Mouse (Mus musculus) hindbrain, postnatal 0 days (tissue): ENCODE results near the gene Gcnt4. TPM values are rescaled to one million over a fixed set of nuclear protein-coding genes. Genes with fewer than 3 reads are reported as not detected.

ENCODE experiments used
- ATAC-seq: fragments of 200-750 bp; cut with Nextera tagmentation; 2 replicates; pipeline ENCODE4 v1.8.0; 2017; ENCODE audit warnings: mild to moderate bottlenecking, moderate TSS enrichment, moderate library complexity
- DNase-seq: peaks from one replicate; pipeline ENCODE4 v3.0.0-alpha.2; 2015; ENCODE audit warnings: low spot score
- H3K27ac ChIP-seq: fragments of 300-500 bp; sonication (generic); 2 replicates; pipeline ENCODE4 v1.5.1; 2014; ENCODE audit warnings: mild to moderate bottlenecking
- H3K27me3 ChIP-seq: fragments of 300-500 bp; sonication (generic); 2 replicates; pipeline ENCODE4 v1.6.1; 2014; ENCODE audit warnings: low read length, mixed read lengths; ENCODE audit not compliant: insufficient read depth
- H3K36me3 ChIP-seq: fragments of 300-500 bp; sonication (generic); 2 replicates; pipeline ENCODE4 v1.6.1; 2014; ENCODE audit warnings: low read length, mixed read lengths; ENCODE audit not compliant: insufficient read depth
- H3K4me1 ChIP-seq: fragments of 300-500 bp; sonication (generic); 2 replicates; pipeline ENCODE4 v1.6.1; 2014; ENCODE audit warnings: antibody characterized with exemption, low read length, mixed read lengths; ENCODE audit not compliant: insufficient read depth
- H3K4me2 ChIP-seq: fragments of 300-500 bp; sonication (generic); 2 replicates; pipeline ENCODE4 v1.6.1; 2014; ENCODE audit warnings: low read depth, mild to moderate bottlenecking, low read length, moderate library complexity, mixed read lengths
- H3K4me3 ChIP-seq: fragments of 300-500 bp; sonication (generic); 2 replicates; pipeline ENCODE4 v1.5.1; 2014; ENCODE audit warnings: low read length
- H3K9ac ChIP-seq: fragments of 300-500 bp; sonication (generic); replicated peaks from 2 replicates; pipeline ENCODE4 v1.6.1; 2014; ENCODE audit warnings: mild to moderate bottlenecking, low read length, moderate library complexity, mixed read lengths
- H3K9me3 ChIP-seq: fragments of 300-500 bp; sonication (generic); 2 replicates; pipeline ENCODE4 v1.6.1; 2016; ENCODE audit warnings: low read length, mixed read lengths
- CTCF ChIP-seq: IDR thresholded peaks from 2 replicates; pipeline ENCODE4 v1.5.1; 2016; ENCODE audit warnings: antibody characterized with exemption, control low read depth, low read depth
- WGBS: fragments of 180-500 bp; shearing (Covaris S2); extraction: QIAGEN DNeasy Blood & Tissue Kit; methylation state at CpG from one replicate; pipeline ENCODE4 v1.1.7; 2014; 5-methylcytosine and 5-hydroxymethylcytosine counted together
- polyA plus RNA-seq: library from polyadenylated mRNA; unstranded; fragments of >200 nt; fragmentation: Nextera tagmentation; extraction: Ambion mirVana; gene quantifications from 2 replicates; pipeline ENCODE4 v1.2.1, GENCODE M21; 2015
- total RNA-seq: library from RNA; depleted of rRNA; stranded (reverse); fragments of >200 nt; gene quantifications from 2 replicates; pipeline ENCODE4 v1.2.3, GENCODE M21; 2014

Gcnt4 gene
- total and polyA plus RNA-seq, 2 experiments from 2014 or later = 0.15 to 0.94 TPM

DNA sequence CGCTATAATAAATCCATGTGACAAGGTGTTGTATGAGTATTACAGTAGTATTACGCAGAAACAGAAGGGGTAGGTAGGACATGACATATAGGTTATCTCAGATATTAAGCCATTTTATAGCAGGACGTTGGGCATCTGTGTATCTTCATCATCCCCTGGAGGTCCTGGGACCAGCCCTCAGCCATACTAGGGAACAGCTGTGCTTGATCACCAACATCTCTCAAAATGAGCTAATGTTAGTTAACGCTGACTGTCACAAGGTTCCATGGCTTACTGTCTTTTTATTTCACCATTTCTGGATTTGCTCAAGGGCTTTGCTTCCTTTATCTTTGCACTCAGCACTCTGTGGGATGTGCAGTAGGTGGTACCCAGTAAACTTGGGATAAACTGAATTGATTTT, 21.3 kb downstream of the Gcnt4 start:
- H3K4me2 ChIP-seq = no peak overlapping the region
- 93% methylated on average over 4 of the region's 4 CpGs for WGBS
- no peak for ATAC-seq

DNA sequence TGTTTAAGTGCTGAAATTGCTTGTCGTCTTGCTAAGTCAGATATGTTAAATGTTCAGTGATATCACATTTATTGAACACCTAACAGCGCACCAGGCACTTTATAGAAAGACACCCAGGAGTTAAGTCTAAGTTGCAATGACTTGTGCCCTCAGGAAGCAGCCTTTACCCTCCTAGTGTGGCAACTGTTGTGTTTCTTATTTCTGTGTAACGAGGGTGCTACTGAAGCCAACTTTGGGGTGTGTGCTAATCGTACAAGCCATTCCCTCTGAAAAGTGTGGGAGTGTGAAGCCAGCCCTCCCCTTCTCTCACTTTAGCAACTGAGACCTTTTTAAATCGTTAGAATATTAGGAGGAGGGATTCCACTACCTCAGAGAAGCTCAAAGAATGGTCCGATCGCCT, 23.2 kb downstream of the Gcnt4 start:
- no peak overlapping the region for H3K27ac ChIP-seq
- ATAC-seq (no peak), DNase-seq (no peak)
- no peaks in the 10 kb centered on the region for H3K27me3 ChIP-seq
- no peaks in the 10 kb centered on the region for H3K36me3 ChIP-seq
- no peaks in the 10 kb centered on the region for H3K9me3 ChIP-seq
- whole genome bisulfite sequencing = 89% methylated on average over 7 of the region's 7 CpGs
- no peak for TF ChIP-seq CTCF
- no peak overlapping the region for H3K4me2 ChIP-seq
- H3K4me1 ChIP-seq = 0 out of 2 replicates have a peak, but pooled peaks cover 7% of the 10 kb centered on the region
- H3K9ac ChIP-seq = no peak overlapping the region
- H3K4me3 ChIP-seq = no peak overlapping the region

More for the DNA sequence above, 21.3 kb downstream of the Gcnt4 start:
- no peak overlapping the region for H3K4me3 ChIP-seq
- no peak overlapping the region for H3K9ac ChIP-seq
- DNase-seq = no peak
- H3K9me3 ChIP-seq = no peaks in the 10 kb centered on the region
- H3K36me3 ChIP-seq = no peaks in the 10 kb centered on the region
- no peak for TF ChIP-seq CTCF
- H3K4me1 ChIP-seq = 0 out of 2 replicates have a peak, but pooled peaks cover 7% of the 10 kb centered on the region
- H3K27me3 ChIP-seq = no peaks in the 10 kb centered on the region
- H3K27ac ChIP-seq = no peak overlapping the region

DNA sequence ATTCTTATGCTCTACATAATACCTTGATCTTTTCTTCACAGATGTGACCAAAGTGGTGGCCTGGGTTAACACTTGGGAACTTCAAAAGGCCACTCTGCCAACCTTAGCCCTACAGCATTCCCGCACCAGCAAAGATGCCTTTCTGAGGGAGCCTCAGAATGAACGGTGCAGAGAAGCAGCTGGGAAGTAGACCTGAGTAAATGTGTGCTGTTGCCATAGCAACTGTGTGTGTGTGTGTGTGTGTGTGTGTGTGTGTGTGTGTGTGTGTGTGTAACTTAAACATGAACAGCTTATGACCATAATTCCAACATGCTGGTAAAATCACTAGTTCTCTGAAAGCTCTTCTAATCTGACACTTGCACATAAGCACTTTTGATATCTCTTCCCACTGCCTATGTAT, 27.4 kb downstream of the Gcnt4 start:
- WGBS = 29% methylated on average over 2 of the region's 2 CpGs
- H3K27ac ChIP-seq = no peak overlapping the region
- H3K36me3 ChIP-seq = no peaks in the 10 kb centered on the region
- no peak overlapping the region for H3K4me2 ChIP-seq
- ATAC-seq = peak; percentile 66; the same call in 1 of the 2 replicates
- no peaks in the 10 kb centered on the region for H3K4me1 ChIP-seq
- no peak overlapping the region for H3K9ac ChIP-seq
- peak; percentile 54 for DNase-seq
- no peak overlapping the region for H3K4me3 ChIP-seq
- TF ChIP-seq CTCF = no peak
- no peaks in the 10 kb centered on the region for H3K9me3 ChIP-seq
- H3K27me3 ChIP-seq = no peaks in the 10 kb centered on the region

DNA sequence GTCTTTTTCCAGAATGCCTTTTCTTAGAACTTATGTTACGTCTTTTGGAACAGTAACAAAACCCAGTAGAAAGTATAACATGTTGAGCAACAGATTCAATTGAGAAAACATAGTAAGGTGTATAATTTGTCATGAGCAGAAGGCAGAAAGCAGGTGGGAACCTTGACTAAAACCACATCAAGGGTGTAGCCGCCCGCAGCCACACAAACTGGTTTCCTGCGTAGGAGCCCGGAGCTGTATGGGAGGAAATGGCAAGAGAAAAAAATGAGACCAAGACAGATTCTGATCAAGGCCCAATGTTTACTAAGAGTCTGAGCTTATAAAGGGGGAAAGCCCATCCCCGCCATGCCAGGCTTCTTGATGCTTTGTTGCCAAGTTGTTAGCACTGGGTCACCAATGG, 32.0 kb downstream of the Gcnt4 start:
- WGBS = 92% methylated on average over 6 of the region's 6 CpGs
- H3K27ac ChIP-seq = no peak overlapping the region
- no peaks in the 10 kb centered on the region for H3K9me3 ChIP-seq
- H3K27me3 ChIP-seq = no peaks in the 10 kb centered on the region
- TF ChIP-seq CTCF = no peak
- no peak for DNase-seq
- H3K36me3 ChIP-seq = no peaks in the 10 kb centered on the region
- no peak overlapping the region for H3K4me3 ChIP-seq
- no peak overlapping the region for H3K9ac ChIP-seq
- H3K4me2 ChIP-seq = no peak overlapping the region
- no peak for ATAC-seq
- H3K4me1 ChIP-seq = no peaks in the 10 kb centered on the region

DNA sequence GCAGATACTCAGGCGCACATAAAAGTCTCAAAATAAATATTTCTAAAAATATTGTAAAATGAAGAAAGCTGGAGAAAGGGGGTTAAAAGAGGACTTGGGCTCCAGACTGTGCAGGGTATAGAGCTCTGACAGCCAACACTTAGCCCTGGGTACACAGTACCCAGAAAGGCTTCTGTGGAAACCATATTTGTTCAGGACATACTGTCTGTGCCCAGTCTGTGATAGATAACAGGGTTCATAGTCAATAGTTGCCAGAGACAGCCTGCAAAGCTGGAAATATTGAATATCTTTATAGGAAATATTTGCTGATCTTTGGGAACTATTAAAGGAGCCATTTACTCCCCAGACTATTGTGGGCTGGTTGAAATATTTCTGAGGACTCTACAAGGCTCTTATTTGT, 35.5 kb downstream of the Gcnt4 start:
- DNase-seq = no peak
- H3K4me3 ChIP-seq = no peak overlapping the region
- no peak for ATAC-seq
- H3K27ac ChIP-seq = no peak overlapping the region
- no peaks in the 10 kb centered on the region for H3K9me3 ChIP-seq
- no peak overlapping the region for H3K9ac ChIP-seq
- WGBS = 88% methylated on average over 1 of the region's 1 CpGs
- no peaks in the 10 kb centered on the region for H3K36me3 ChIP-seq
- no peaks in the 10 kb centered on the region for H3K4me1 ChIP-seq
- TF ChIP-seq CTCF = no peak
- H3K27me3 ChIP-seq = no peaks in the 10 kb centered on the region
- no peak overlapping the region for H3K4me2 ChIP-seq

DNA sequence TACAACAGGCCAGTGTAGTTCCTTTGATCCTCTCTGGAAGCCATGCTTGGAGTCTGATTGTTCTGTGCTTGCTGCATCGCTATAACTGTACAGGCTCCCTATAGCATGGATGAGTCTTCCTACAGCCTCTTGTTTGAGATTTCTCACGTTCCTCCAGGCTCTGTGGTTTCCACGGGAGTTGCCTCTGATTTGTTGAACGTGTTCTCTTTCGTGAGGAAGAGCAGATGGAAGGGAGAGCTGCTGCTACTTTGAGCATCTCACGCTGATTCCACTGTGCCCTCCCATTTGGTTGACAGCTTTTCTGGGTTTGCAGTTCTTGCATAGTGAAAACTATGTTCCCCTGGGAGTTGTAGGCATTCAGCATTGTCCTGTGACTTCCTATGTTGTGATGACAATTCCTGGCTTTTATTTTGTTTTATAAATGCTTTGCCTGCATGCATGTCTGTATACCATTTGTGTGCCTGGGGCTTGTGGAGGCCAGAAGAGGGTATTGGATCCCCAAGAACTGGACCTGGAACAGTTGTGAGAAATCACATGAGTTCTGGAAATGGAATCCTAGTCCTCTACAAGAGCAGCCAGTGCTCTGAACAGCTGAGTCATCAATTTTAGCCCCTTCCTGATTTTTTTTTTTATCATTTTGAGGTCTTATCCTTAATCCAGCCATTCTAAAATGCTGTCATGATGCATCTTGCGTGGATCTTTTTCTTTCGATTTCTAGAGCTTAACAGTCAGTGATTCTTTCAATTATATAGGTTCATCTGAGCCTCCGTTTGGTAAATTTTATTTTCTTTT, 37.1 kb downstream of the Gcnt4 start:
- Histone ChIP-seq H3K4me1 (no peaks in the 10 kb centered on the region), H3K4me2 (no peak overlapping the region), H3K9ac (no peak overlapping the region), H3K27me3 (no peaks in the 10 kb centered on the region), H3K27ac (no peak overlapping the region), H3K36me3 (no peaks in the 10 kb centered on the region), H3K9me3 (no peaks in the 10 kb centered on the region), H3K4me3 (no peak overlapping the region)
- DNase-seq (no peak), ATAC-seq (no peak)
- no peak for TF ChIP-seq CTCF
- 73% methylated on average over 9 of the region's 9 CpGs for WGBS

DNA sequence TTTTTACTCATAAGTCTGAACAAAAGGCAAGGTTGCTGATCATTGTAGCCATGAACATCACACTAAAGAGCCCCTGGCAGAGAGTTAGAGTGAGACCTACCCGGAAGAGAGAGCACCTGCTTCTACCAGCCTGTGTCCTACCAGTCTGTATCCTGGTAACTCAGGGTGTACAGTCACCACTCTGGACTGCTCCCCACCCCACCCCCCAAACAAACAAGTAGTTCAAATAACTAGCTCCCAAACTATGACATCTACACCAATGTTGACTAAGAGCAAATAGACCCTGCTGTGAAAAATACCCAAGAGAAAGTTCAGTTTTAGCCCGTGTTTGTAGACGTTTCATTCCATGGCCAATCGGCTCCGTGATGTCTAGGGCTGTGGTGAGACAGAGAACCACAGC, 38.3 kb downstream of the Gcnt4 start:
- WGBS = 92% methylated on average over 5 of the region's 5 CpGs
- Histone ChIP-seq H3K4me1 (no peaks in the 10 kb centered on the region), H3K27me3 (no peaks in the 10 kb centered on the region), H3K9me3 (no peaks in the 10 kb centered on the region), H3K9ac (no peak overlapping the region), H3K4me3 (no peak overlapping the region), H3K27ac (no peak overlapping the region), H3K4me2 (no peak overlapping the region), H3K36me3 (no peaks in the 10 kb centered on the region)
- DNase-seq (no peak), ATAC-seq (no peak)
- no peak for TF ChIP-seq CTCF
